Mouse (Mus musculus) kidney, adult 2 months (tissue): ENCODE results near the gene Pias3.

Source experiments
- CTCF ChIP-seq: fragments of 200-500 bp; conservative IDR thresholded peaks from 2 replicates; pipeline ENCODE4 v1.5.1; 2011; ENCODE audit warnings: low read depth, mild to moderate bottlenecking, control low read depth, low read length, moderate library complexity, mixed read lengths; ENCODE audit not compliant: insufficient read depth, insufficient read length
- POLR2A ChIP-seq: fragments of 200-500 bp; IDR thresholded peaks from one replicate; pipeline ENCODE4 v1.6.1; 2011; ENCODE audit warnings: low read depth, low read length, control low read depth

GRCm38 (mm10) chr3:96647365-96647764, 48.8 kb upstream of the Pias3 start:
- no peak for TF ChIP-seq CTCF
- no peak for TF ChIP-seq POLR2A
